17 mouse cellular contexts compared by ENCODE assay signal in genomic region chrX:12877506-12877905, GRCm38 (mm10).
"Had no signal": no experiment of that assay in that cellular context is flagged by ENCODE, and none has a peak within 500 bp of the region (broad histone marks: within the 10 kb centered on the region; RNA-seq: fewer than 3 reads in every experiment).

No protein-coding gene starts in this region.

- H3K27me3 ChIP-seq: lung, embryonic 15.5 days; neural tube, embryonic 13.5 days; stomach, embryonic 15.5 days had no signal

- H3K4me1 ChIP-seq: limb, embryonic 15.5 days; liver, embryonic 12.5 days; lung, embryonic 15.5 days; neural tube, embryonic 13.5 days; stomach, embryonic 15.5 days had no signal

- H3K27ac ChIP-seq: layer of hippocampus, adult 2 months; limb, embryonic 15.5 days; liver, embryonic 12.5 days; lung, embryonic 15.5 days; macrophage; neural tube, embryonic 13.5 days; stomach, embryonic 15.5 days had no signal

- ATAC-seq: liver, embryonic 12.5 days had no signal

- H3K36me3 ChIP-seq: limb, embryonic 15.5 days; liver, embryonic 12.5 days; lung, embryonic 15.5 days; neural tube, embryonic 13.5 days; stomach, embryonic 15.5 days had no signal

- H3K4me2 ChIP-seq: limb, embryonic 15.5 days; liver, embryonic 12.5 days; lung, embryonic 15.5 days; midbrain, embryonic 11.5 days; neural tube, embryonic 13.5 days; stomach, embryonic 15.5 days had no signal

- H3K4me3 ChIP-seq: layer of hippocampus, adult 2 months; limb, embryonic 15.5 days; liver, embryonic 12.5 days; lung, embryonic 15.5 days; megakaryocyte, embryonic 14.5 days; neural tube, embryonic 13.5 days; stomach, embryonic 15.5 days had no signal

- H3K9me3 ChIP-seq: limb, embryonic 15.5 days; liver, embryonic 12.5 days; lung, embryonic 15.5 days; megakaryocyte, embryonic 14.5 days; neural tube, embryonic 13.5 days; stomach, embryonic 15.5 days had no signal

- H3K9ac ChIP-seq: limb, embryonic 15.5 days; liver, embryonic 12.5 days; lung, embryonic 15.5 days; neural tube, embryonic 13.5 days; stomach, embryonic 15.5 days had no signal

- DNase-seq: kidney, postnatal 10 days; kidney, postnatal 4 days; lung, postnatal 14 days; retina, postnatal 1 day; right cerebral cortex, postnatal 4 days; spleen, adult 18-20 months; thymus, adult 2 months; thymus, postnatal 25 days had no signal
